Mouse (Mus musculus): ENCODE results near the gene Fmnl3. TPM values are rescaled to one million over a fixed set of nuclear protein-coding genes. Genes with fewer than 3 reads are reported as not detected.
"Not testable (repeated sequence)": the region's sequence is repeated elsewhere in the genome, so short reads cannot be mapped to it uniquely, and the experiment has no call there.

Gene Fmnl3
- polyA plus RNA-seq, 2 experiments from 2014 or later, result 7.7 to 16.0 TPM

GRCm38 (mm10) chr15:99386796-99387195 is 16.5 kb upstream of the Fmnl3 start:
- no peak for ATAC-seq

- not testable (repeated sequence) for ATAC-seq
These were observed 15.8 kb upstream of the Fmnl3 start for GRCm38 (mm10) chr15:99386110-99386509.

- no peak for ATAC-seq
These were observed 13.8 kb upstream of the Fmnl3 start for GRCm38 (mm10) chr15:99384071-99384470.

- ATAC-seq, result no peak
These were observed 12.6 kb upstream of the Fmnl3 start for GRCm38 (mm10) chr15:99382893-99383292.

GRCm38 (mm10) chr15:99376240-99376639 is 6.0 kb upstream of the Fmnl3 start:
- ATAC-seq, result no peak

DNA sequence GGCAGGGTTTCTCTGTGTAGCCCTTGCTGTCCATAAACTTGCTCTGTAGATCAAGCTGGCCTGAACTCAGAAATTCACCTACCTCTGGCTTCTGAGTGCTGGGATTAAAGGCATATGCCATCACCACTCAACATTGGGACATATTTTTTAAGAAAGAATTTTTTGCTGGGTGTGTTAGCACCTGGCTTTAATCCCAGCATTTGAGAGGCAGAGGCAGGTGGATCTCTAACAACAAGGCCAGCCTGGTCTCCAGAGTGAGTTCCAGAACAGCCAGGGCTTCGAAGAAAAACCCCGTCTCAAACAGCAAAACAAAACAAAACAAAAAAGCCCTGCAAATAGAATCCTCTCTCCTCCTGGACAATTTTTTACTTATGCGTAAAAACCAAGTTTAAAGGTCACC is 5.3 kb upstream of the Fmnl3 start:
- ATAC-seq, result no peak

GRCm38 (mm10) chr15:99375036-99375435 is 4.8 kb upstream of the Fmnl3 start:
- no peak for ATAC-seq

DNA sequence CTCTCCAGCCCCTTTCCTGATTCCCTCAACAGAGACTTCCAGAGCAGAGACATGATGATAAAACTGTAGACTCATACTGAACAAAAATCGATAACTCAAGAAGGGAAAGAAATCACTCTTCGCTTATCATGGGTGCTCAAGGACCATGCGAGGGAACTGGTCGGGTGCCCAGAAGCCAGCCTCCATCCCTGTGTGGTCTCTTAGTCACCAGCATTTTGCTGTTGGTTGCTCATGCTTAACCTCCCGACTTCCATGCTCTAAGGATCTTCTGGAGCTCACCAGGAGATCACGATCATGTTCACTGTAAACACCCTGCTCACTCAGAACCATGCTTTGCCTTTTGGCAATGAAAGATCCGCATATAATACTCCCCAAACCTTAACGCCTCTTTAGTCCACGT is 2.5 kb upstream of the Fmnl3 start:
- no peak for ATAC-seq

DNA sequence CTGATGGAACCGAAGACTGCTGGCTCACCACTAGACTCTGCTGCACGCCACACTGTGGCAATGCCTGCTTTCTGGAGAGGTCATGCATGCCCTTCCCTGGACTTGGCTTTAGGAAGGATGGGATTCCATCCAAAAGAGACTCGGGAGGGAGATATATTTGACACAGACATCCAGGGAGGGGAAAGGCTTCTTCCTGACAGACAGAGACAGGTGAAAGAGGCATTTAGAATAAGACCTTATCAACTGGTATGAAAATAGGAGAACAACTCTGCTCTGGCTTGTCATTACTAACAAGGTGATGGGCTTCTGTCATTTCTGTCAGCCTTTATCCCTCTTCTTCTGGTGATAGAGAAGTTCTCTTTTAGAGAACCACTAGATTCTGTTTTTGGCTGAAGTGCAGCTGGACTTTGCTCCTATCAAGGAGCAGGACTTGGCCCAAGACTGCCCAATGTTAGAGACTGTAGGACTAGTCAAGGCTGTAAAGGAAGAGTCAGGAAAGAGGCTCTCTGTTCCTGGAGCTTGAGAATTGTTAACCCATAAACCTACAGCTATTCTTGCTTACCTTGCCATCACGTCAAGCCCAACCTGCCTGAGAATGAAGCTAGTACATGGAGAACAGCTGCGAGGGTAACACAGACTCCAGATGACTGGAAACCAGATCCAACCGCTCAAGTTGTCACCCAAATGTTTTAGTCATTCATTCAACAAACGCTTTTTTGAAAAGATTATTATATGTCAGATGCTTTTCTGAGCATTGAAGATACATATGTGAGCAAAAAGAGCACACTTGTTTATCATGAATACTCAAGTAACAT is 1.5 kb upstream of the Fmnl3 start:
- no peak for ATAC-seq

DNA sequence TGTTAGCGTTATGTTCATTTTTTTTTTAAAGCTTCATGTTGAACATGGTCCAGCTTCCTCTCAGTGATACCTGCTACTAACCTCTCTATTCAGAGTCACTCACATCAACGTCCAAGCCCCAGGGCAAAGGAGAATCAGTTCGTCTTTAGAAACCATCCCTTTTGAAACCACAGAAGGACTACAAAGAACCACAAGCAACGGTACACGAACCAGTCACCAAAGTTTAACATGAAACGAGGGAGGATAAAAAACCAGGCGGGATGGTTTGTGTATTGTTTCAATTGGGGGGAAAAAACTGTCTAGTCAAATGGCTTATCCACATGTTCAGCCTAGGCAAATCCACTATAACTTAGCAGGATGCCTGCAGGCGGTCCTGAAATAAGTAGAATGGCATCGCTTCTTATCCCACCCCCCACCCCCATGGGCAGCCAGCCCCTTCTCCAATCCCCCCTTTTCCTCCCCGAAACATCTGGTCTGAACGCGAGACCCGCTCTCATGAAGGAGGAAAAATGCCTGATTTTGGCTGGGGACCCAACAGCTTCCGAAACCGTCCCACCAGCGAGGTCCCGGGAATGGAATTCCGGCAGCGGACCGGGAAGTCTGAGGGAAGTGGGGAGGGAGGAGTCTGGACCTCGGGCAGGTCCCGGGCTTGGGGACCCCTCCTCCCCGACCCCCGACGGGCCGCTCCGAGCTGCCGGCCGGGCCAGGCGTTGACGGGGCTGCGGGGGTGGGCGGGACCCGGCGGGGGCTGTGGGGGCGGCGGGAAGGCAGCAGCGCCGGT is 701 bp downstream of the Fmnl3 start:
- no peak for ATAC-seq

DNA sequence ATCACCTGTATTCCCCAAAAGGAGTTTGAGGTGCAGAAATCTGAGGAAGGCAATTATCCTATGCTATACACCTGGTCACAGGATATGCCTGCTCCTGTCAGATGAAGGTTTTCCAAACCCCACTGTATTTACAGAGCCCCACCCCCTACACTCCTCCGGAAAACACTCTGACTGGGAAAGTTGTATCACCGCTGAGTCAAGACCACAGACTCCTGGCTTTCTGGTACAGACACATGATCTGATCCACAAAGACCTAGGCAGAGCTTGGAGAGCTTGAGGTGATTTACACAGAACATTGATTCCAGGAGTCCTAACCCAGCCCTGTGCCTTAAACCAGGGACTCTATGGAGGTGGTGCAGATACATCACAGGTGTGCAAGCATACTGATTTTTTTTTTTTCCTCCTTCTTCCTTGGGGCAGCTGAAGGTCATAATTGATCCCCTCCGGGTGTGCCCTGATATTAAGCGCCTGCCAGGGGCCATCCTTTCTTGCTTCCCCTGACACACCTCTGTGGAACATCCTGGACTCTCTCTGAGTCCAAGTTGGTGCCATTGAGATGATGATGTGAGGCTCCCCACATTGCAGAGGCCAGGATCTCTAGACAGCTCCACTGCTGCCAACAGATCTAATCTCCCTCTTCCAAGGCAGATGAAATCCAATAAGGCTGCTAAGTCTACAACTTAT is 1.6 kb downstream of the Fmnl3 start:
- no peak for ATAC-seq

DNA sequence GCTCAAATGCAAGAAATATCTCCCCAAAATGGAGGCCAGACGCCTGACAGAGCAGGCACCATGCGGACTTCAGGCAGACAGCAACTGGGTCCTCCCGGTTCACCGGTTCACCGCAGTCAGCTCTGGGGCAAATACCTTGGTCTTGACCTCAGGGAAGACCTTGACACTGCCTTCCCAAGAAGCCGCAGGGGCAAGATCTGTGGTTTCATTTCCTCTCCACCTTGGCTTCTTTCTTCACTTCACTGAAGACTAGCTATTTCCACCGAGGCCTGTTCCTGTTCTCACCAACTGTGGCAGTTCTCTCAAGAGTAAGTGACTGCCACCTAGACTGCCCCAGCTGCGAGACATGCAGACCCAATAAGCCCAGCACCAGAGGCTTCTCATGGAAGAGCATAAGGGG is 5.4 kb downstream of the Fmnl3 start:
- peak; percentile 73 for ATAC-seq

DNA sequence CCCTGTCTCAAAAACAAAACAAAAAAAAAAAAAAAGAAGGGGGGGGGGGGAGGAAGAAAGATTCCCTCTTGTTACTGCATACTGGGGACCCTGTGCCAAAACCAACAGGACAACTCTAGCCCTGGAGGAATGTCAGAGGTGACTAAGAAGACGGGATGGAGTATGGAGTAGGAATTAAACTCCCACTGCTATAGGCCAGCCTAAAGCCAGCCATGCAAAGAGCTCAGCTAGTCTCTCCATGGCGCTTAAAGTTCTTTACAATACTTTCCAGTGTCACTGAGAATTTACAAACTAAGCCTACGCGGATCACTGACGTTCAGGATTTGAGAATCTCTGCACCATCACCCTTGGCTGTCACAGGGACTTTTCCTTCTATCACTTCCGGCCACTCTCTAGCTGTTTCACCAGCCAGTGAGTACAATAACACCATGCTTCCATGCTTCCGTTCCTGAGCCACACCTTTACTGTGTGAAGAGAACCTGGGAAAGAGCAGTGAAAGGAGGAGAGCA is 6.2 kb downstream of the Fmnl3 start:
- ATAC-seq, result peak; percentile 39

GRCm38 (mm10) chr15:99358952-99359351 is 11.3 kb downstream of the Fmnl3 start:
- ATAC-seq, result no peak

- ATAC-seq, result no peak
These were observed 13.8 kb downstream of the Fmnl3 start for GRCm38 (mm10) chr15:99356462-99356861.

GRCm38 (mm10) chr15:99355660-99356059 is 14.6 kb downstream of the Fmnl3 start:
- ATAC-seq, result no peak

GRCm38 (mm10) chr15:99352306-99352705 is 18.0 kb downstream of the Fmnl3 start:
- ATAC-seq, result no peak

DNA sequence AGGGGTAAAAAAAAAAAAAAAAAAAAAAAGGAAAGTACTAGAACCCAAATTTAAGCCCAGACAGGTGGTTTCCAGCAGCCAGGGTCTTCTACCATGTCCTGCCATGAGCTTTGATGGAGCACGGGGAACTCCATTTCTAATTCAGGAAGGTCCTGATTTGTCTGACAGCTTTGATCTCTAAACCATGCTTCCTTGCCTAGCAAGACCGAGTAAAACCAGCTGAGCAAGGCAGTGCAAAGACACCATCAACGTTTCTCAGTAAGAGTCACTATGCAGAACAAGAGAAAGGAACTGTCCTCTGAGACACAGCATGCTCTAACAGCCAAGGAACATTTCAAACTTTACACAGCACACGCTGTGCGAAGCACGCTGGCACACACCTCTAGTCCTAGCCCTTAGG is 18.7 kb downstream of the Fmnl3 start:
- ATAC-seq, result peak; percentile 51

DNA sequence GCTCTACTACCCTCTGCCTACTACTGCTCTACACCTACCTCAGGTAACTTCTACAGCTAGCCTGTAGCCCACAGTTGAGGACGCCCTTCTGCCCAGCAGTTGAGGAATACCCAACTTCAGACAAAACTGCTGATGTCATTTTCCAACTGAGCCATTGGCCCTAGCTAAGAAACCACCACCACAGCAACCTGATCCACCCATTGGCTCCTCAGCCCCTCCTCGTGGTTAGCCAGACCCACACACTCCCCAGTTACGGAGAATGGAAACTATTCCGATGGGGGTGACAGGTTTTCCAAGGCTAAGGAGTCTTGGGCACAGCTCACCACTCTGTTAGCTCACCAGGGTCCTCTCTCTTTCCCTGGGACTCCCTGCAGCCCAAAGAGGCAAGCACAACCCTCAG is 25.3 kb downstream of the Fmnl3 start:
- ATAC-seq, result no peak

GRCm38 (mm10) chr15:99344148-99344870 is 26.0 kb downstream of the Fmnl3 start:
- no peak for ATAC-seq

DNA sequence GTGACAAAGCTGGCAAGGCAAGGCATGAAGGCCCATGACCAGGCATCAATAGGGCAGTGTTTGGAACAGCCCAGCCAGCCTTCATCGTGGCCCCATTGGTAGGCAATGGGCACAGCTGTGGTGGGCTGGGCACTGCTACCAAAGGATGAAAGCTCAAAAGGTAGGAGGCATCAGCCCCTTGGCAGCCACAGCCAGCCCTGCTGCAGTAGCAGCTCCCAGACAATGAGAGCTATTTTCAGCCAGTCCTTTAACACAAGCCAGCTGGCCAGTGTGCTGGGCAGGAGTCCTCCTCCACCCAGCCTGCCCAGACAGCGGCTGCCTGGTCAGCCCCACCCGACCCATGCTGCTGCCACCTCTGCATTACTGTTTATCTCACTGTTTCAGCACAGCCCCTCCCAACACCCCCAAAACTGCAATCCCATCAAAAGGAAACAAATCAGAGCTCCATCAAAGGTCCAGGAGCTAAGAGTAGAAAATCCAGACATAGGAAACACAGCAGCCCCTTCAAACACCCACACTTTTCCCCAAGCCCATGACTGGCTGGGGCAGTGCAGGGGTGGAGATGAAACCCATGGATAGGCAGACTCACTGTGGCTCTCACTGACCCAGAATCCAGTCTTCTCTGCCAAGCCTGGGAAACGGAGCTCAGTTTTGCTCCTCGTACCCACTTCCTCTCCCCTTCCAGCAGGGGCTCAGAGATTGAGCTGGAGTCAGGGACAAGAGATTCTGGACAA is 26.7 kb downstream of the Fmnl3 start:
- ATAC-seq, result no peak

All from CD4-positive, CD25-positive, alpha-beta regulatory T cell, adult 4 months (primary cell).